Mouse (Mus musculus) midbrain, embryonic 11.5 days (tissue): ENCODE results near the gene Eng. TPM values are rescaled to one million over a fixed set of nuclear protein-coding genes. Genes with fewer than 3 reads are reported as not detected.

Experiments used
- ATAC-seq: fragments of 200-750 bp; cut with Nextera tagmentation; 2 replicates; pipeline ENCODE4 v1.8.0; 2017; ENCODE audit warnings: moderate TSS enrichment, moderate library complexity; ENCODE audit not compliant: low FRiP score
- DNase-seq: peaks from one replicate; pipeline ENCODE4 v3.0.0; 2015; ENCODE audit warnings: low spot score; ENCODE audit errors: missing footprints
- H3K27ac ChIP-seq: fragments of 300-500 bp; sonication (generic); 2 replicates; pipeline ENCODE4 v1.5.1; 2014; ENCODE audit warnings: low read depth, low read length
- H3K27me3 ChIP-seq: fragments of 300-500 bp; sonication (generic); 2 replicates; pipeline ENCODE4 v1.6.1; 2014; ENCODE audit warnings: mild to moderate bottlenecking, low read length, moderate library complexity, mixed read lengths; ENCODE audit not compliant: control insufficient read depth, insufficient read depth
- H3K36me3 ChIP-seq: fragments of 300-500 bp; sonication (generic); 2 replicates; pipeline ENCODE4 v1.6.1; 2014; ENCODE audit warnings: mild to moderate bottlenecking, low read length, moderate library complexity, mixed read lengths; ENCODE audit not compliant: control insufficient read depth, insufficient read depth
- H3K4me1 ChIP-seq: fragments of 300-500 bp; sonication (generic); 2 replicates; pipeline ENCODE4 v1.6.1; 2014; ENCODE audit warnings: low read length; ENCODE audit not compliant: control insufficient read depth, insufficient read depth
- H3K4me2 ChIP-seq: fragments of 300-500 bp; sonication (generic); 2 replicates; pipeline ENCODE4 v1.6.1; 2014; ENCODE audit warnings: mild to moderate bottlenecking, moderate library complexity
- H3K4me3 ChIP-seq: fragments of 300-500 bp; sonication (generic); 2 replicates; pipeline ENCODE4 v1.5.1; 2014; ENCODE audit warnings: low read depth, low read length
- H3K9ac ChIP-seq: fragments of 300-500 bp; sonication (generic); 2 replicates; pipeline ENCODE4 v1.6.1; 2014; ENCODE audit warnings: low read length
- H3K9me3 ChIP-seq: fragments of 300-500 bp; sonication (generic); 2 replicates; pipeline ENCODE4 v1.6.1; 2016; ENCODE audit warnings: low read length; ENCODE audit not compliant: control insufficient read depth
- WGBS: fragments of 180-500 bp; shearing (Covaris S2); extraction: QIAGEN DNeasy Blood & Tissue Kit; methylation state at CpG from one replicate; pipeline ENCODE4 v1.1.7; 2014; 5-methylcytosine and 5-hydroxymethylcytosine counted together
- polyA plus RNA-seq: library from polyadenylated mRNA; unstranded; fragments of >200 nt; fragmentation: Nextera tagmentation; extraction: Ambion mirVana; gene quantifications from 2 replicates; pipeline ENCODE4 v1.2.1, GENCODE M21; 2014

Eng gene
- polyA plus RNA-seq, 1 experiment from 2014 or later: 22.7 TPM

DNA sequence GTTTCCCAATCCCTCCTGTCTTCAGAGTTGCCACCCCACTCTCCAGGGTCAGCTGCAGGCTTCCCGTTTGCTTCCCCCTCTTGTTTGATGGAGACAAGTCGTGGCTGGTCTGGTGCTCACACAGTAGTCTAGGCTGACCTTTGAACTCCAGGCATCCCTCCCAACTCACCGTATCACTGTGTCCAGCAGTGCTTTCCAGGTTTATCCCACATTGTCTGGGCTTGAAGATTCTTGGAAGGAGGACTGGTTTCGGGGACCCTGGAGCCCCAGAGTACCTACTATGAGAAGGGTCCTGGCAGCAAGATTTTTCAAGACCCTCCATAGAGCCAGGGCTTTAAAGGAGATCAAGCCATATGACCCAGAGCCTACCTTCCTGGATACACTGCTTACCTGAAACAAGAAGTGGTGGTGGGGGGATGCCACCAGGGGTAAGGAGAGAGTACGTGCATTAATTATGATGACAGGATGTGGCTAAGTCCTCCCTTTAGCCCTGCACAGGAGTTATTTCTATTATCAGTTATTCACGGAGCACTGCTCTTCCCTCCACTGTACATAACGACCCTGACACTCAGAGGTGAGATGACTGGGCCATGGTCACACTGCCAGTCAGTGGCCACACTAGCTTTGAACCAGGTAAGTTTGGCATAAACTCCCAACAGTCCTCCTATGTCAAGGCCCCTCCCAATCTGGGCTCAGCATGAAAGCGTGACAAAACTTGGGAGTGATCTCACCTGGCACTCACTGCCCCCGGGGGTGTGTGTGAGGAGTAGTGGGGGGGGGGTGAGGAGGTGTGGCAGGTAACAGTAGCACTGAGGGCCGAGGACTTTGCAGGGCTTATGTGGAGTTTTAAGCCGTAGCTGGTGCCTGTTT, 68.0 kb downstream of the Eng start:
- peaks cover 7% of the 10 kb centered on the region for H3K36me3 ChIP-seq
- no peak overlapping the region for H3K4me3 ChIP-seq
- H3K9ac ChIP-seq: no peak overlapping the region; the same call in 1 of the 2 replicates
- peaks cover 16% of the 10 kb centered on the region for H3K4me1 ChIP-seq
- 64% methylated on average over 11 of the region's 11 CpGs for whole genome bisulfite sequencing
- H3K27me3 ChIP-seq: no peaks in the 10 kb centered on the region
- H3K27ac ChIP-seq: no peak overlapping the region
- H3K9me3 ChIP-seq: no peaks in the 10 kb centered on the region
- H3K4me2 ChIP-seq: no peak overlapping the region; the same call in 1 of the 2 replicates
- ATAC-seq: no peak
- no peak for DNase-seq

DNA sequence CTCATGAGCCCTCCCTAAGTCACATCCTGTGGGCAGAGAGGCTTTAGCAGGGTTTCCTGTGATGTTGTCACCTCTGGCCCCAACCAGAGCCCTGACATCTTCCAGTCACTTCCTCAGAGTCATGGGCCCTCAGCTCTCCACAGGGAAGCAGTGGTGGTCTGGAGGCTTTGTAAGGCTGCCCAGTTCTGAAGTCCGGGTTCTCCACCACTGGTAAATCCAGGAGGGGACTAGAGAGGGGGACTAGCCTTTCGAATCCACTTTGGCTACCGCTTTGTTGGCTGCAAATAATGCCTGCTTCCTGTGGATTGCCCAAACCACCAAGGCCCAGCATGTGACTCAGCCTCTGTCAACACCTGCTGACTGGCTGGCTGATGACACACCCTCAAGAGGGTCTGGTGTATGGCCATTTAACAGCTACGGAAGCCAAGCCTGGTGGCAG, 68.6 kb downstream of the Eng start:
- H3K4me2 ChIP-seq: no peak overlapping the region
- no peak for ATAC-seq
- WGBS: 81% methylated on average over 4 of the region's 4 CpGs
- H3K27ac ChIP-seq: no peak overlapping the region
- DNase-seq: no peak
- peaks cover 1% of the 10 kb centered on the region; the same call in 1 of the 2 replicates for H3K36me3 ChIP-seq
- no peaks in the 10 kb centered on the region for H3K9me3 ChIP-seq
- no peak overlapping the region for H3K9ac ChIP-seq
- peaks cover 16% of the 10 kb centered on the region for H3K4me1 ChIP-seq
- H3K27me3 ChIP-seq: no peaks in the 10 kb centered on the region
- no peak overlapping the region for H3K4me3 ChIP-seq

DNA sequence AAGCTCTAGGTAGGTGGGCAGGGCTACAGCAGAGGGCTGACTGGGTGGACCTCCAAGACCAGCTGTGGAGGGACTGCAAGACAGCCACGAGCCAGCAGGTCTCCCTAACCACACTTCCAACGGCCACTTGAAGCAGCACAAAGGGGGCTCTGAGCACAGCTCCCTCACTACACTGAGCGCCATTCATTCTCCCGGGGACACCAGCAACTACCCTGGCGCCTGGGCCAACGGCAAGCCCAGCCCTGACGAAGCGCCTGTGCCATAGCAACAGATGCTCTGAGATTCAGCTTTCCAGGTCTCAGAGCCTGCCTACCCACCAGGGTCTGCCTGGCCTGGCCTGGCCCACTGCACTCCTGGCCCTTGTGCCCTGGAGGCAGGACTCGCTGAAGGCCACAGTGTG, 72.4 kb downstream of the Eng start:
- 64% methylated on average over 9 of the region's 9 CpGs for WGBS
- ATAC-seq: no peak
- no peak for DNase-seq
- Histone ChIP-seq H3K27ac (no peak overlapping the region), H3K36me3 (no peaks in the 10 kb centered on the region), H3K4me2 (no peak overlapping the region), H3K27me3 (no peaks in the 10 kb centered on the region), H3K9ac (no peak overlapping the region; the same call in 1 of the 2 replicates), H3K4me3 (no peak overlapping the region), H3K4me1 (peaks cover 5% of the 10 kb centered on the region), H3K9me3 (no peaks in the 10 kb centered on the region)

DNA sequence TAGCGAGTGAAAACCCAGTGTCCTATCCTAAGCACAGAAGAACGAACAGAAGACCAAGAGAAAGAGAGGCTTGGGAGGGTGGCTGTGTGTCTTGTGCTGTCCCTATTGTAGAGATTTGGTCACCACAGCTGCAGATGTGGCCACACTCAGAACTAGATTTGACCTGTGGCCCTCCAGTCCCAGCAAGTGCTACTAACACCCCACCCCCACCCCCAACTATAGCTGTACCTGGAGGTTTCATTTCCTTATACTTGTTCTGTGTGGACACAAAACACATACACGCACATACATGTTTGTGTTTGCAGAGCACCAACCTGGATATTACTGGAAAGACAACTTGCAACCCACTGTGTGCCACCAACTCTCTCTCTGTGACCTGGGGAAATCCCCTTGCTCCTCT, 73.7 kb downstream of the Eng start:
- Histone ChIP-seq H3K4me1 (no peaks in the 10 kb centered on the region), H3K9me3 (no peaks in the 10 kb centered on the region), H3K27ac (no peak overlapping the region), H3K27me3 (no peaks in the 10 kb centered on the region), H3K9ac (no peak overlapping the region), H3K36me3 (no peaks in the 10 kb centered on the region), H3K4me2 (no peak overlapping the region), H3K4me3 (no peak overlapping the region)
- WGBS: 92% methylated on average over 3 of the region's 3 CpGs
- DNase-seq: no peak
- no peak for ATAC-seq

DNA sequence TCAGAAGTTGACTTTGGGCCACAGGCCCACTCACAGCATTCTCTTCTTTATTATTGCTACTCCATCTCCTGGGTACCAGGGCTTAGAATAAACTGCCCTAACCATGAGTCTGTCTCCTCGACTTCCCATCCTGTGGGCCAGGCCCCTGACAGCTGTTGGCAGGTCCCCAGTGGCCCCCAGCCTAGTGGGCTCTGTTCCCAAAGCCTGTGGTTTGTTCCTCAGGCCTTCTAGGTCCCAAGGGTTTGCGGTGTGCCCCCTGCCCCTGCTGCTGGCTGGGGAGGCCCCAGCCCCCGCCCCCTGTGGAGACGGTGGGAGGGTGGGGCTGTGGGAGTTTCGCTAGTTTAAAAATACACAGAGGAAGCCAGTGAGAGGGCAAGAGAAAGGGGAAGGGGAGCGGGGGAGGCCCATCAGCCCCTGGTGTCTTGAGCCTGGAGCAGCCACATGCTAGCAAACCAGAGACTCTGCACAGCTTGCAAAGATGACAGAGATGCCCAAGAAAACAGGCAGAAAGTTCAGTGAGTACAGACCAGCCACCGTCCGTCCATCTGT, 74.4 kb downstream of the Eng start, which contains the start of gene Sh2d3c:
TSS of gene Sh2d3c (plus strand) at position 375 of the 549 bp plus-strand sequence.
- H3K27me3 ChIP-seq: no peaks in the 10 kb centered on the region
- no peak within 1 kb of the TSS for H3K27ac ChIP-seq
- no peak within 1 kb of the TSS for H3K9ac ChIP-seq
- H3K9me3 ChIP-seq: no peaks in the 10 kb centered on the region
- no peaks in the 10 kb centered on the region for H3K36me3 ChIP-seq
- H3K4me2 ChIP-seq: no peak within 1 kb of the TSS
- H3K4me3 ChIP-seq: no peak within 1 kb of the TSS
- ATAC-seq: no peak
- 70% methylated on average over 8 of the region's 8 CpGs for WGBS
- DNase-seq: no peak
- H3K4me1 ChIP-seq: no peaks in the 10 kb centered on the region

DNA sequence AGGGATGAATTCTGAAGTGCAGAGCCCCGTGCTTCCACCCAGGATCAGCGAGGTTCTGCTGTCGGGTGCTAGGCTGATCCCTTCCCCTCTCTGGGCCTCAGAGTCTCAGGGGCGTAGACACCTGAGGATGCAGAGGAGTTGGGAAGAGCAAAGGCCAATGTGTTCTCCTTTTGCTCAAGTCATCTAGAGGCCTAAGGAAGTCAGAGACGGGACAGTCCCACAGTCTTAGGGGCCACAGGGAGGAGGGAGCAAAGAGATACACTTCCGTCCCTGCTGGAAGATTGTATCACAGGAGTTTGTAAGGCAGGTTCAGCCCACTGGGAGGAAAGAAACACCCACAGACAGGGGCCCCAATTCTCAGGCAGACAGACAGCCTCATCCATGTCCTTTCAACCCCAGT, 75.7 kb downstream of the Eng start:
- Histone ChIP-seq H3K4me2 (no peak overlapping the region), H3K4me3 (no peak overlapping the region), H3K27me3 (no peaks in the 10 kb centered on the region), H3K9ac (no peak overlapping the region), H3K4me1 (no peaks in the 10 kb centered on the region), H3K36me3 (no peaks in the 10 kb centered on the region), H3K9me3 (no peaks in the 10 kb centered on the region), H3K27ac (no peak overlapping the region)
- no peak for ATAC-seq
- 67% methylated on average over 6 of the region's 6 CpGs for WGBS
- DNase-seq: no peak

DNA sequence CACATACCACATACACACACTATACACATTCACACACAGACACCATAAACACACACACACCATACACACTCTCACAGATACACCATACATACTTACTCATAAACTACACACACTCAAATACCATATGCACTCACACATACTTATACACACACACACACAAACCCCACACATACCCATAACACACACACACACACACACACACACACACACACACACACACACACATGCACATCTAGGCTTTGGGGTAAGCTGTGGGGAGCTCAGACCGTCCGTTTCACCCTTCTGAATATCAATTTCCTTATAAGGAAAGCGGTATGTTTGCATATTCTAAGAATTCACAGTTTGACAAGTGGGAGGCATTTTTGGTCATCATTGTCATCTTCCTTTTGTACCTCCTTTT, 76.2 kb downstream of the Eng start:
- Histone ChIP-seq H3K9me3 (no peaks in the 10 kb centered on the region), H3K9ac (no peak overlapping the region), H3K4me3 (no peak overlapping the region), H3K27me3 (no peaks in the 10 kb centered on the region), H3K4me2 (no peak overlapping the region), H3K4me1 (0 out of 2 replicates have a peak, but pooled peaks cover under 1% of the 10 kb centered on the region), H3K36me3 (no peaks in the 10 kb centered on the region), H3K27ac (no peak overlapping the region)
- 86% methylated on average over 3 of the region's 3 CpGs for WGBS
- ATAC-seq: no peak
- DNase-seq: no peak

DNA sequence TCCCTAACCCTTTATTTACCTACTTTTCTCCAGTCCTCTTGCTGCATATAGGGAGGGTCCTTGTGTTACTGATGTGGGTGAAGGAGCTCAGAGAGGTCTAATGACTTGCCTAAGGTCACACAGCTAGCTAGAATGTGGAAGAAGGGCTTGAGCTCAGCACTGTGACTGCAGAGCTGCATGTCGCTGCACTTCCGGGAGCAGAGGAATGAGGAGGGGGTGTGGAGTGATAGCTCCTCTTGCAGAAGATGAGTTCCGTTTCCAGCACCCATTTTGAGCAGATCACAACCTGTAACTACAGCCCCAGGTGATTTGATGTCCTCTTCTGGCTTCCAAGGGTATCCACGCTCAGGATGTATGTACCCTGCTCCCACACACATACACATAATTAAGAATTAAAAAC, 77.8 kb downstream of the Eng start:
- DNase-seq: no peak
- no peaks in the 10 kb centered on the region for H3K36me3 ChIP-seq
- no peak overlapping the region for H3K4me3 ChIP-seq
- no peak overlapping the region for H3K27ac ChIP-seq
- WGBS: 76% methylated on average over 4 of the region's 4 CpGs
- no peaks in the 10 kb centered on the region for H3K9me3 ChIP-seq
- no peaks in the 10 kb centered on the region for H3K27me3 ChIP-seq
- 0 out of 2 replicates have a peak, but pooled peaks cover 2% of the 10 kb centered on the region for H3K4me1 ChIP-seq
- no peak overlapping the region for H3K4me2 ChIP-seq
- no peak for ATAC-seq
- H3K9ac ChIP-seq: no peak overlapping the region
